Mouse (Mus musculus) liver, adult 2 months (tissue): ENCODE measurements around the gene Rabac1. TPM values are rescaled to one million over a fixed set of nuclear protein-coding genes. Genes with fewer than 3 reads are reported as not detected.

Experiments
- DNase-seq: peaks from one replicate; pipeline ENCODE4 v3.0.0-alpha.2; 2011; ENCODE audit warnings: low read depth, low spot score; ENCODE audit errors: extremely low read depth
- H3K27ac ChIP-seq: fragments of 200-500 bp; replicated peaks from 2 replicates; pipeline ENCODE4 v1.5.1; 2012; ENCODE audit warnings: low read depth, mild to moderate bottlenecking, control low read depth, inconsistent platforms, low read length; ENCODE audit not compliant: insufficient read depth
- H3K27me3 ChIP-seq: fragments of 200-500 bp; 2 replicates; pipeline ENCODE4 v1.6.1; 2012; ENCODE audit warnings: mild to moderate bottlenecking, moderate library complexity, low read length, inconsistent platforms; ENCODE audit not compliant: control insufficient read depth, insufficient read depth
- H3K36me3 ChIP-seq: fragments of 200-500 bp; 2 replicates; pipeline ENCODE4 v1.6.1; 2012; ENCODE audit warnings: low read length, inconsistent platforms; ENCODE audit not compliant: control insufficient read depth, insufficient read depth
- H3K4me1 ChIP-seq: fragments of 200-500 bp; 2 replicates; pipeline ENCODE4 v1.6.1; 2011; ENCODE audit warnings: low read length; ENCODE audit not compliant: control insufficient read depth, insufficient read depth
- H3K4me3 ChIP-seq: fragments of 200-500 bp; 2 replicates; pipeline ENCODE4 v1.5.1; 2011; ENCODE audit warnings: low read depth, mild to moderate bottlenecking, control low read depth, low read length, moderate library complexity; ENCODE audit not compliant: insufficient read depth
- H3K79me2 ChIP-seq: fragments of 200-500 bp; 2 replicates; pipeline ENCODE4 v1.6.1; 2012; ENCODE audit warnings: inconsistent platforms, mild to moderate bottlenecking, low read length, moderate library complexity; ENCODE audit not compliant: control insufficient read depth, insufficient read depth
- H3K9ac ChIP-seq: fragments of 200-500 bp; 2 replicates; pipeline ENCODE4 v1.6.1; 2012; ENCODE audit warnings: low read depth, mild to moderate bottlenecking, control low read depth, inconsistent platforms, low read length
- CTCF ChIP-seq: fragments of 200-500 bp; IDR thresholded peaks from 2 replicates; pipeline ENCODE4 v1.5.1; 2011; ENCODE audit warnings: low read depth, low read length, control low read depth
- POLR2A ChIP-seq: fragments of 200-500 bp; IDR thresholded peaks from 2 replicates; pipeline ENCODE4 v1.6.1; 2011; ENCODE audit warnings: low read length, control low read depth; ENCODE audit not compliant: insufficient read depth; ENCODE audit errors: extremely low read depth
- WGBS: fragments of 180-500 bp; shearing (Covaris S2); methylation state at CpG from one replicate; pipeline ENCODE4 v1.1.7; 2018; 5-methylcytosine and 5-hydroxymethylcytosine counted together
- polyA plus RNA-seq: library from polyadenylated mRNA; depleted of rRNA; stranded (reverse); fragments of >200 nt; gene quantifications from 2 replicates; pipeline ENCODE4 v1.2.3, GENCODE M21; 2012; rRNA removed
- total RNA-seq: library from RNA; depleted of rRNA; stranded (reverse); fragments of >200 nt; gene quantifications from 2 replicates; pipeline ENCODE4 v1.2.3, GENCODE M21; 2014; rRNA removed

Rabac1 gene
- total and polyA plus RNA-seq, 2 experiments = 130 to 230 TPM

DNA sequence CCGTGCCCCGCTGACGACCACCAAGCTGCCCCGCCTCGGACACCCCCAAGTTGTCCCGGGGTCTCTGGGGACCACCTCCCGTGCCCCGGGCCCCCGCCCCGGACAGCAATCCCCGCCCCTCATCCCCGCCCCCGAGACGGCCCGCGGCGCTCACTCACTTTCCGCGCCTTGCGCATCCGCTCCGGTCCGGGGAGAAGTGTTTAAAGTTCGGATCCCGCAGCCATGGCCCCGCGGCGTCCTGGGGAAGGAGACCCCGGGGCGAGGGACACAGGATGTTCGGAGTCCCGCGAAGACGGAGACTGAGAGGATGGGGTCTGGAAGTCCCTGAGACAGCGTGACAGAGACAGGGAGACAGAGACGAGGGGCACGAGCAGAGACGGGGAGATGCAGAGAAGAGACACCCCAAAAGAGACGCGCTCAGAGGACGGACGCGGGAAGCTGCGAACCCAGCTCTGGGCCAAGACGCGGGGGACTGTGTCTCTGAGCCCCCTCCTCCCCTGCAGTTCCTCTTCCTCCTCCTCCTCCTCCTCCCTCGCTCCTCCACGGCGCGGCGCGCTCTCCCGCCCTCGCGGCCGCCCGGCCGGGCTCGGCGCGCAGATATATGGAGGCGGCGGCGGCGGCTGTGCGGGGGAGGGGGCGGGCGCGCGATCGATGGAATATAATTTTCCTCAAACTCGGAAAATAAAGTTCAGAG is 28.1 kb downstream of the Rabac1 start, which contains the start of gene Gm4881:
Gm4881 (minus strand) TSS at position 238 of the 694 bp plus-strand sequence.
- TF ChIP-seq POLR2A (no peak), CTCF (no peak)
- Histone ChIP-seq H3K27ac (no peak within 1 kb of the TSS), H3K27me3 (peaks cover 43% of the 10 kb centered on the region), H3K4me3 (no peak within 1 kb of the TSS), H3K36me3 (no peaks in the 10 kb centered on the region), H3K79me2 (no peaks in the 10 kb centered on the region), H3K9ac (no peak within 1 kb of the TSS), H3K4me1 (no peaks in the 10 kb centered on the region)
- no peak for DNase-seq
- WGBS = 3% methylated on average over 71 of the region's 72 CpGs

DNA sequence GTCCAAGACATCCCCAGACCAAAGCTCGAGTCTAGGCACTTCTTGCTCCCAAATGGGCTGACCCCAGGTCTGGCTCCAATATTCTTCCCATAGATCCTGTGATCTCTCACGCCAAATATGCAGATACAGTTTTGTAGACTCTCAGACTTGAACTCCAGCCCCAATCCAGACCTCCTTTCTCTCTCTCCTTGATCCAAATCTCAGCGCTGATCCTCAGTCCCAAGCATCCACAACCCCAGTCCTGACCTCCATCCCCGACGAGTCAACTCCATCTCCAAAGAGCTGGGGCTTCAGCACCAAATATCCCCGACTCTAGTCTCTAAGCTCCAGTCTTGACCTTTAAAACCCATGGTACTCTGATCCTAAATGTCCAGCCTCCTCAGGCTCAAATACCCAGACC is 28.9 kb downstream of the Rabac1 start:
- DNase-seq = no peak
- TF ChIP-seq CTCF (no peak), POLR2A (no peak)
- Histone ChIP-seq H3K9ac (no peak overlapping the region), H3K4me3 (no peak overlapping the region), H3K79me2 (no peaks in the 10 kb centered on the region), H3K4me1 (no peaks in the 10 kb centered on the region), H3K27ac (no peak overlapping the region), H3K36me3 (no peaks in the 10 kb centered on the region), H3K27me3 (peaks cover 41% of the 10 kb centered on the region)
- WGBS = 10% methylated on average over 6 of the region's 6 CpGs

DNA sequence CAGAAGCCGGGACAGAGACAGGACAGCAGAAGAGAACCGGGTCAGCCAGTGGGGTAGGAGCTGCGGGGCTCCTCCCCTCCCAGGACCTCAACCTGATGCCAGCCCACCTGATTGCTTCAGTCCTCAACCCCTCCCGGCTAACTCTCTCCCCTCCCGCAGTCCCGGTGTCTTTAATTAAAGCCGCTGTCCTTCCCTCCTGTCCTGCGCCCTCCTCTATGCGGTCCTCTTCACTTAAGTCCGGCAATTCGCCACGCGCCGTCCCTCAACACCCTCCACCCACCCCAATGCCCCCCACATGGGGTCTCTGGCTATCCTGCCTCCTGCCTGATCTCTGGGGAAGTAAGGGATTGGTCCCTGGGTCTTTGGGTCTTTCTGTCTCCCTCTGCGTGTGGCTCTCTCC is 40.9 kb downstream of the Rabac1 start:
- Histone ChIP-seq H3K27me3 (peaks cover 12% of the 10 kb centered on the region), H3K79me2 (no peaks in the 10 kb centered on the region), H3K4me1 (no peaks in the 10 kb centered on the region), H3K27ac (no peak overlapping the region), H3K36me3 (no peaks in the 10 kb centered on the region), H3K4me3 (no peak overlapping the region), H3K9ac (no peak overlapping the region)
- TF ChIP-seq CTCF = no peak
- TF ChIP-seq POLR2A = no peak
- 1% methylated on average over 14 of the region's 15 CpGs for WGBS
- no peak for DNase-seq

DNA sequence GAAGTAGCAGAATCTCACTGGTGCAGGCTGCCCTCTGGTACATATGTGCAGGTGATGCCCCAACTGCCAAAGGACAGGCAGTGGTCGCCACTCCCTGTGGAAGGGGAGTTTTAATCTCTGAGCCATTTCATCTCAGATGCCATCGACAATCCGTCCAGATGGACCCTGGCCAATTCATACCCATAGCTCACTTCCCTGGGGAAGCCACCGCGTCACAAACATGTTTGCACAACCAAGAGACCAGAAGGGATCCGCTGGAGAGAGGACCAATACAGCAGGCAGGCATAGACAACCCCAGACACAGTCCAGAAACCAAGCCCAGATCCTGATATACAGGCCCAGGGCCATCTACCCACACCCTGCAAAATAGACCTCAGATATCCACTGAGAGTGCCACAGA is 42.1 kb downstream of the Rabac1 start:
- Histone ChIP-seq H3K9ac (no peak overlapping the region), H3K27me3 (peaks cover 12% of the 10 kb centered on the region), H3K4me3 (no peak overlapping the region), H3K79me2 (no peaks in the 10 kb centered on the region), H3K4me1 (no peaks in the 10 kb centered on the region), H3K36me3 (no peaks in the 10 kb centered on the region; the same call in 1 of the 2 replicates), H3K27ac (no peak overlapping the region)
- TF ChIP-seq CTCF (no peak), POLR2A (no peak)
- DNase-seq = no peak
- WGBS = 28% methylated on average over 6 of the region's 6 CpGs

Other genes with a start within 250 kb of the Rabac1 start
- gene Gm4763, start 245.8 kb downstream of the Rabac1 start, total RNA-seq = not detected in 2 replicates
- gene Gm4763, start 245.8 kb downstream of the Rabac1 start, polyA plus RNA-seq = not detected in 2 replicates
- not detected in 2 replicates for gene Cd177, start 212.4 kb downstream of the Rabac1 start, total RNA-seq
- 0.06 and 0.09 TPM in 2 replicates for gene Cd177, start 212.4 kb downstream of the Rabac1 start, polyA plus RNA-seq
- gene Ceacam10, start 195.5 kb downstream of the Rabac1 start, total RNA-seq = not detected in 2 replicates
- not detected in 2 replicates for gene Ceacam10, start 195.5 kb downstream of the Rabac1 start, polyA plus RNA-seq
- gene Gm9844, start 110.5 kb downstream of the Rabac1 start, total RNA-seq = not detected in 2 replicates
- not detected in 2 replicates for gene Gm9844, start 110.5 kb downstream of the Rabac1 start, polyA plus RNA-seq
- not detected in 2 replicates for gene Lypd4, start 102.8 kb downstream of the Rabac1 start, total RNA-seq
- not detected in 2 replicates for gene Lypd4, start 102.8 kb downstream of the Rabac1 start, polyA plus RNA-seq
- gene Dmrtc2, start 102.7 kb downstream of the Rabac1 start, total RNA-seq = not detected in 2 replicates
- gene Dmrtc2, start 102.7 kb downstream of the Rabac1 start, polyA plus RNA-seq = not detected in 2 replicates
- 205 and 255 TPM in 2 replicates for gene Rps19, start 88.4 kb downstream of the Rabac1 start, total RNA-seq
- 191 and 262 TPM in 2 replicates for gene Rps19, start 88.4 kb downstream of the Rabac1 start, polyA plus RNA-seq
- gene Cd79a, start 75.4 kb downstream of the Rabac1 start, total RNA-seq = 0.18 and 0.60 TPM in 2 replicates
- 2.0 and 5.7 TPM in 2 replicates for gene Cd79a, start 75.4 kb downstream of the Rabac1 start, polyA plus RNA-seq
- gene Arhgef1, start 69.8 kb downstream of the Rabac1 start, total RNA-seq = 8.5 and 15.5 TPM in 2 replicates
- 46.6 and 62.9 TPM in 2 replicates for gene Arhgef1, start 69.8 kb downstream of the Rabac1 start, polyA plus RNA-seq
- gene Gm4881, start 28.3 kb downstream of the Rabac1 start, total RNA-seq = not detected in 2 replicates
- gene Gm4881, start 28.3 kb downstream of the Rabac1 start, polyA plus RNA-seq = not detected in 2 replicates
- gene Atp1a3, start 33.2 kb upstream of the Rabac1 start, total RNA-seq = 0.28 and 0.40 TPM in 2 replicates
- gene Atp1a3, start 33.2 kb upstream of the Rabac1 start, polyA plus RNA-seq = 0.06 and 0.37 TPM in 2 replicates
- 2.3 and 2.4 TPM in 2 replicates for gene Grik5, start 99.6 kb upstream of the Rabac1 start, total RNA-seq
- 10.2 and 14.0 TPM in 2 replicates for gene Grik5, start 99.6 kb upstream of the Rabac1 start, polyA plus RNA-seq
- 2.3 and 3.1 TPM in 2 replicates for gene Zfp574, start 99.8 kb upstream of the Rabac1 start, total RNA-seq
- gene Zfp574, start 99.8 kb upstream of the Rabac1 start, polyA plus RNA-seq = 16.7 and 17.2 TPM in 2 replicates
- 0.34 and 0.37 TPM in 2 replicates for gene Pou2f2, start 207.0 kb upstream of the Rabac1 start, total RNA-seq
- 0.44 and 1.2 TPM in 2 replicates for gene Pou2f2, start 207.0 kb upstream of the Rabac1 start, polyA plus RNA-seq
- gene Dedd2, start 247.9 kb upstream of the Rabac1 start, total RNA-seq = 20.2 and 24.6 TPM in 2 replicates
- gene Dedd2, start 247.9 kb upstream of the Rabac1 start, polyA plus RNA-seq = 27.9 and 35.4 TPM in 2 replicates
- 2.2 and 2.6 TPM in 2 replicates for gene Zfp526, start 248.7 kb upstream of the Rabac1 start, total RNA-seq
- gene Zfp526, start 248.7 kb upstream of the Rabac1 start, polyA plus RNA-seq = 3.4 and 4.7 TPM in 2 replicates